Mouse (Mus musculus): ENCODE measurements around the gene Adcy4. TPM values are rescaled to one million over a fixed set of nuclear protein-coding genes. Genes with fewer than 3 reads are reported as not detected.

Adcy4 gene
- polyA plus RNA-seq, 1 experiment from 2014 or later, result 7.2 TPM

- no peak overlapping the region for H3K4me3 ChIP-seq (ENCODE audit: low read depth, low read length)
- H3K36me3 ChIP-seq (ENCODE audit: control insufficient read depth, insufficient read depth, low read length), result no peaks in the 10 kb centered on the region
- no peaks in the 10 kb centered on the region for H3K9me3 ChIP-seq (ENCODE audit: control insufficient read depth, low read length)
- no peak overlapping the region for H3K9ac ChIP-seq (ENCODE audit: low read length)
- H3K27ac ChIP-seq (ENCODE audit: low read depth, low read length), result no peak overlapping the region
- H3K27me3 ChIP-seq (ENCODE audit: control insufficient read depth, insufficient read depth, low read length), result no peaks in the 10 kb centered on the region
- no peak for DNase-seq (ENCODE audit: low spot score)
- 78% methylated on average over 7 of the region's 7 CpGs for WGBS
- ATAC-seq (replicated peaks; ENCODE audit: low FRiP score), result no peak
- H3K4me2 ChIP-seq (ENCODE audit: low read depth, low read length, severe bottlenecking), result no peak overlapping the region
- no peaks in the 10 kb centered on the region for H3K4me1 ChIP-seq (replicated peaks; ENCODE audit: control insufficient read depth, insufficient read depth, low read length)
Measured at GRCm38 (mm10) chr14:55734869-55735268, 49.0 kb downstream of the Adcy4 start.

- Histone ChIP-seq H3K4me1 (replicated peaks; ENCODE audit: control insufficient read depth, insufficient read depth, low read length) (no peaks in the 10 kb centered on the region), H3K27me3 (ENCODE audit: control insufficient read depth, insufficient read depth, low read length) (no peaks in the 10 kb centered on the region), H3K9me3 (ENCODE audit: control insufficient read depth, low read length) (no peaks in the 10 kb centered on the region), H3K4me2 (ENCODE audit: low read depth, low read length, severe bottlenecking) (no peak overlapping the region), H3K27ac (ENCODE audit: low read depth, low read length) (no peak overlapping the region), H3K4me3 (ENCODE audit: low read depth, low read length) (no peak overlapping the region), H3K9ac (ENCODE audit: low read length) (no peak overlapping the region), H3K36me3 (ENCODE audit: control insufficient read depth, insufficient read depth, low read length) (no peaks in the 10 kb centered on the region)
- 80% methylated on average over 10 of the region's 10 CpGs for WGBS
- DNase-seq (ENCODE audit: low spot score) (no peak), ATAC-seq (replicated peaks; ENCODE audit: low FRiP score) (no peak)
Measured at GRCm38 (mm10) chr14:55733889-55734288, 50.0 kb downstream of the Adcy4 start.

- Histone ChIP-seq H3K27me3 (ENCODE audit: control insufficient read depth, insufficient read depth, low read length) (no peaks in the 10 kb centered on the region), H3K4me3 (ENCODE audit: low read depth, low read length) (no peak overlapping the region), H3K4me2 (ENCODE audit: low read depth, low read length, severe bottlenecking) (no peak overlapping the region), H3K9ac (ENCODE audit: low read length) (no peak overlapping the region), H3K9me3 (ENCODE audit: control insufficient read depth, low read length) (no peaks in the 10 kb centered on the region), H3K27ac (ENCODE audit: low read depth, low read length) (no peak overlapping the region), H3K36me3 (ENCODE audit: control insufficient read depth, insufficient read depth, low read length) (no peaks in the 10 kb centered on the region), H3K4me1 (replicated peaks; ENCODE audit: control insufficient read depth, insufficient read depth, low read length) (no peaks in the 10 kb centered on the region)
- WGBS, result 83% methylated on average over 7 of the region's 7 CpGs
- ATAC-seq (replicated peaks; ENCODE audit: low FRiP score) (no peak), DNase-seq (ENCODE audit: low spot score) (no peak)
Measured at GRCm38 (mm10) chr14:55730531-55731032, 53.3 kb downstream of the Adcy4 start.

GRCm38 (mm10) chr14:55730116-55730515 lies 53.8 kb downstream of the Adcy4 start:
- no peak overlapping the region for H3K9ac ChIP-seq (ENCODE audit: low read length)
- no peaks in the 10 kb centered on the region for H3K27me3 ChIP-seq (ENCODE audit: control insufficient read depth, insufficient read depth, low read length)
- H3K4me2 ChIP-seq (ENCODE audit: low read depth, low read length, severe bottlenecking), result no peak overlapping the region
- ATAC-seq (replicated peaks; ENCODE audit: low FRiP score) (no peak), DNase-seq (ENCODE audit: low spot score) (no peak)
- no peaks in the 10 kb centered on the region for H3K9me3 ChIP-seq (ENCODE audit: control insufficient read depth, low read length)
- 81% methylated on average over 7 of the region's 7 CpGs for WGBS
- H3K4me3 ChIP-seq (ENCODE audit: low read depth, low read length), result no peak overlapping the region
- no peak overlapping the region for H3K27ac ChIP-seq (ENCODE audit: low read depth, low read length)
- H3K36me3 ChIP-seq (ENCODE audit: control insufficient read depth, insufficient read depth, low read length), result no peaks in the 10 kb centered on the region
- H3K4me1 ChIP-seq (replicated peaks; ENCODE audit: control insufficient read depth, insufficient read depth, low read length), result no peaks in the 10 kb centered on the region

GRCm38 (mm10) chr14:55727889-55728685 lies 55.8 kb downstream of the Adcy4 start:
- no peak overlapping the region for H3K4me2 ChIP-seq (ENCODE audit: low read depth, low read length, severe bottlenecking)
- no peak overlapping the region for H3K27ac ChIP-seq (ENCODE audit: low read depth, low read length)
- DNase-seq (ENCODE audit: low spot score) (no peak), ATAC-seq (replicated peaks; ENCODE audit: low FRiP score) (no peak)
- no peaks in the 10 kb centered on the region for H3K36me3 ChIP-seq (ENCODE audit: control insufficient read depth, insufficient read depth, low read length)
- H3K4me1 ChIP-seq (replicated peaks; ENCODE audit: control insufficient read depth, insufficient read depth, low read length), result no peaks in the 10 kb centered on the region
- no peak overlapping the region for H3K9ac ChIP-seq (ENCODE audit: low read length)
- no peaks in the 10 kb centered on the region for H3K27me3 ChIP-seq (ENCODE audit: control insufficient read depth, insufficient read depth, low read length)
- WGBS, result 79% methylated on average over 8 of the region's 8 CpGs
- no peak overlapping the region for H3K4me3 ChIP-seq (ENCODE audit: low read depth, low read length)
- H3K9me3 ChIP-seq (ENCODE audit: control insufficient read depth, low read length), result no peaks in the 10 kb centered on the region

- Histone ChIP-seq H3K4me1 (replicated peaks; ENCODE audit: control insufficient read depth, insufficient read depth, low read length) (no peaks in the 10 kb centered on the region), H3K9me3 (ENCODE audit: control insufficient read depth, low read length) (no peaks in the 10 kb centered on the region), H3K4me2 (ENCODE audit: low read depth, low read length, severe bottlenecking) (no peak overlapping the region), H3K4me3 (ENCODE audit: low read depth, low read length) (no peak overlapping the region), H3K27me3 (ENCODE audit: control insufficient read depth, insufficient read depth, low read length) (no peaks in the 10 kb centered on the region), H3K27ac (ENCODE audit: low read depth, low read length) (no peak overlapping the region), H3K36me3 (ENCODE audit: control insufficient read depth, insufficient read depth, low read length) (no peaks in the 10 kb centered on the region), H3K9ac (ENCODE audit: low read length) (no peak overlapping the region)
- DNase-seq (ENCODE audit: low spot score) (no peak), ATAC-seq (replicated peaks; ENCODE audit: low FRiP score) (no peak)
Measured at GRCm38 (mm10) chr14:55726261-55726660, 57.6 kb downstream of the Adcy4 start.

GRCm38 (mm10) chr14:55724411-55724871 lies 59.5 kb downstream of the Adcy4 start:
- H3K9ac ChIP-seq (ENCODE audit: low read length), result no peak overlapping the region
- no peak overlapping the region for H3K4me2 ChIP-seq (ENCODE audit: low read depth, low read length, severe bottlenecking)
- no peak overlapping the region for H3K4me3 ChIP-seq (ENCODE audit: low read depth, low read length)
- no peaks in the 10 kb centered on the region for H3K9me3 ChIP-seq (ENCODE audit: control insufficient read depth, low read length)
- no peaks in the 10 kb centered on the region for H3K27me3 ChIP-seq (ENCODE audit: control insufficient read depth, insufficient read depth, low read length)
- DNase-seq (ENCODE audit: low spot score) (no peak), ATAC-seq (replicated peaks; ENCODE audit: low FRiP score) (no peak)
- H3K27ac ChIP-seq (ENCODE audit: low read depth, low read length), result no peak overlapping the region
- H3K36me3 ChIP-seq (ENCODE audit: control insufficient read depth, insufficient read depth, low read length), result no peaks in the 10 kb centered on the region
- 69% methylated on average over 8 of the region's 8 CpGs for WGBS
- H3K4me1 ChIP-seq (replicated peaks; ENCODE audit: control insufficient read depth, insufficient read depth, low read length), result no peaks in the 10 kb centered on the region

- H3K27me3 ChIP-seq (ENCODE audit: control insufficient read depth, insufficient read depth, low read length), result no peaks in the 10 kb centered on the region
- WGBS, result 95% methylated on average over 7 of the region's 7 CpGs
- ATAC-seq (replicated peaks; ENCODE audit: low FRiP score) (no peak), DNase-seq (ENCODE audit: low spot score) (no peak)
- H3K4me2 ChIP-seq (ENCODE audit: low read depth, low read length, severe bottlenecking), result no peak overlapping the region
- no peak overlapping the region for H3K4me3 ChIP-seq (ENCODE audit: low read depth, low read length)
- no peaks in the 10 kb centered on the region; the same call in 1 of the 2 replicates for H3K36me3 ChIP-seq (ENCODE audit: control insufficient read depth, insufficient read depth, low read length)
- no peak overlapping the region for H3K9ac ChIP-seq (ENCODE audit: low read length)
- H3K27ac ChIP-seq (ENCODE audit: low read depth, low read length), result no peak overlapping the region
- no peaks in the 10 kb centered on the region for H3K9me3 ChIP-seq (ENCODE audit: control insufficient read depth, low read length)
- H3K4me1 ChIP-seq (replicated peaks; ENCODE audit: control insufficient read depth, insufficient read depth, low read length), result no peaks in the 10 kb centered on the region
Measured at GRCm38 (mm10) chr14:55723433-55723832, 60.5 kb downstream of the Adcy4 start.

All from forebrain, embryonic 11.5 days (tissue).